Mouse (Mus musculus): ENCODE measurements around the gene Olfr689. TPM values are rescaled to one million over a fixed set of nuclear protein-coding genes. Genes with fewer than 3 reads are reported as not detected.
"Not testable (repeated sequence)": the region's sequence is repeated elsewhere in the genome, so short reads cannot be mapped to it uniquely, and the experiment has no call there.

Olfr689 gene
- 0.18 TPM in 2 replicates for polyA plus RNA-seq (2014; fragmentation: Nextera tagmentation; extraction: Ambion mirVana)

DNA sequence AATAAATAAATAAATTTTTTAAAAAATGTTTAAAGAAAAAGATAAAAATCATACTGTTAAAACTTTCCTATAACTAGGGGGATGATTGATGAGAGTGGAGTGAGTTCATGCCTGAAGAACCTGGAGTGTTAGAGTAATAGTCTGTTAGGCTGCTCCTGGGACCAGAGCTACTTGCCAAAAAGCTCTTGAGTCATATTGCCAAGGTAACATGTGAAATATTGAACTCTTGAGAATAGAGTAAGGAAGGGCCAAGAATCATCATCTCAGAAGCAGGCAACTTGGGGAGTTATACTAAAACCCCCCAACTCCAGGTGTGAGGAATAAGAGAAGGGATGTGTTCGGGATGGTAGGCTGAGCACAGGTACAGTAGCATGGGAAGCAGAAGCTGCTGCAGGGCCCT, at the start of gene Olfr689:
Olfr689 (plus strand) TSS at position 301 of the 400 bp plus-strand sequence.
- H3K36me3 ChIP-seq (ENCODE audit: control insufficient read depth, insufficient read depth, low read length): no peaks in the 10 kb centered on the region
- ATAC-seq (ENCODE audit: low read depth) (no peak), DNase-seq (ENCODE audit: low spot score) (no peak)
- no peak within 1 kb of the TSS for H3K27ac ChIP-seq (replicated peaks; ENCODE audit: low read depth, low read length)
- no peaks in the 10 kb centered on the region for H3K27me3 ChIP-seq (replicated peaks; ENCODE audit: control insufficient read depth, insufficient read depth, low read length)
- no peak within 1 kb of the TSS for H3K9ac ChIP-seq (ENCODE audit: low read depth, low read length)
- 0 out of 2 replicates have a peak, but pooled peaks cover 4% of the 10 kb centered on the region for H3K9me3 ChIP-seq (ENCODE audit: control insufficient read depth, low read length)
- H3K4me3 ChIP-seq (ENCODE audit: low read depth, low read length): no peak within 1 kb of the TSS
- 82% methylated on average over 1 of the region's 1 CpGs for WGBS
- no peak within 1 kb of the TSS for H3K4me2 ChIP-seq (ENCODE audit: low read depth, low read length)
- no peaks in the 10 kb centered on the region for H3K4me1 ChIP-seq (ENCODE audit: control insufficient read depth, insufficient read depth, low read length)

DNA sequence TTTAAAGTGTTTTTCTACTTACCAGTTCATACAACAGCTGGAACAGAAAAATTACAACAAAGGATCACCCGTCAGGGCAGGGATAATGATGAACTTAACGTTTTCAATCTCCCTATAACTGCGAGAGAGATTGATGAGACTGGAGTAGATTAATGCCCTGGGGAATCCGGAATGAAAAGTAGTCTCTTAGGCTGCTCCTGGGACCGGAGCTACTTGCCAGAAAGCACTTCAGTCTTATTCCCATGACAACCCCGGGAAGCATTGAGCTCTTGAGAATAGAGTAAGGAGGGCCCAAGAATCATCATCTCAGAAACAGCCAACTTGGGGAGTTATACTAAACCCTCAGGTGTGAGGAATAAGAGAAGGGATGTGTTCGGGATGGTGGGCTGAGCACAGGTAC, 38.5 kb upstream of the Olfr689 start:
- H3K9ac ChIP-seq (ENCODE audit: low read depth, low read length): no peak overlapping the region
- no peaks in the 10 kb centered on the region for H3K9me3 ChIP-seq (ENCODE audit: control insufficient read depth, low read length)
- no peaks in the 10 kb centered on the region for H3K27me3 ChIP-seq (replicated peaks; ENCODE audit: control insufficient read depth, insufficient read depth, low read length)
- DNase-seq (ENCODE audit: low spot score): peak; percentile 16
- no peaks in the 10 kb centered on the region for H3K4me1 ChIP-seq (ENCODE audit: control insufficient read depth, insufficient read depth, low read length)
- no peak overlapping the region for H3K4me3 ChIP-seq (ENCODE audit: low read depth, low read length)
- WGBS: 63% methylated on average over 7 of the region's 7 CpGs
- no peak overlapping the region for H3K4me2 ChIP-seq (ENCODE audit: low read depth, low read length)
- ATAC-seq (ENCODE audit: low read depth): no peak
- H3K27ac ChIP-seq (replicated peaks; ENCODE audit: low read depth, low read length): no peak overlapping the region
- H3K36me3 ChIP-seq (ENCODE audit: control insufficient read depth, insufficient read depth, low read length): no peaks in the 10 kb centered on the region

DNA sequence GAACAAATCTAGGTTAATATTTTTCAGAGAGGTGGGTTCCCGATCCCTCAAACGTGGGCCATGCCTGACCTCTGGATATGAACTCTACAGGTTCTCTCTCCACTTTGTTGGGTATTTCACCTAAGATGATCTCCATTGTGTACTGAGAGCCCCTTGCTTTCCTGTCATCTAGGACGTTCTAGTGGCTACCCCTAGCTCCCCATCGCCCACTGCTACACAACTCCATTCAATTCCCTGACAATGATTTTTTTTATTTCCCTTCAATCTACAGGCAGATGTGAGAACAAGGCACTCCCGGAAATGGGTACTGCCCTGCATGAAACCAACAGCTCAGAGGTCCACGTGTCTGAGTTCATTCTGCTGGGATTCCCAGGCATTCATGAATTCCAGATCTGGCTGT, 23.2 kb upstream of the Olfr689 start, which contains the start of gene Olfr688:
Olfr688 (plus strand) TSS at position 301 of the 400 bp plus-strand sequence.
- no peak within 1 kb of the TSS for H3K9ac ChIP-seq (ENCODE audit: low read depth, low read length)
- ATAC-seq (ENCODE audit: low read depth) (no peak), DNase-seq (ENCODE audit: low spot score) (no peak)
- no peak within 1 kb of the TSS for H3K27ac ChIP-seq (replicated peaks; ENCODE audit: low read depth, low read length)
- no peaks in the 10 kb centered on the region for H3K36me3 ChIP-seq (ENCODE audit: control insufficient read depth, insufficient read depth, low read length)
- no peaks in the 10 kb centered on the region for H3K4me1 ChIP-seq (ENCODE audit: control insufficient read depth, insufficient read depth, low read length)
- WGBS: 69% methylated on average over 6 of the region's 6 CpGs
- no peaks in the 10 kb centered on the region for H3K27me3 ChIP-seq (replicated peaks; ENCODE audit: control insufficient read depth, insufficient read depth, low read length)
- no peak within 1 kb of the TSS for H3K4me2 ChIP-seq (ENCODE audit: low read depth, low read length)
- no peaks in the 10 kb centered on the region for H3K9me3 ChIP-seq (ENCODE audit: control insufficient read depth, low read length)
- H3K4me3 ChIP-seq (ENCODE audit: low read depth, low read length): no peak within 1 kb of the TSS

DNA sequence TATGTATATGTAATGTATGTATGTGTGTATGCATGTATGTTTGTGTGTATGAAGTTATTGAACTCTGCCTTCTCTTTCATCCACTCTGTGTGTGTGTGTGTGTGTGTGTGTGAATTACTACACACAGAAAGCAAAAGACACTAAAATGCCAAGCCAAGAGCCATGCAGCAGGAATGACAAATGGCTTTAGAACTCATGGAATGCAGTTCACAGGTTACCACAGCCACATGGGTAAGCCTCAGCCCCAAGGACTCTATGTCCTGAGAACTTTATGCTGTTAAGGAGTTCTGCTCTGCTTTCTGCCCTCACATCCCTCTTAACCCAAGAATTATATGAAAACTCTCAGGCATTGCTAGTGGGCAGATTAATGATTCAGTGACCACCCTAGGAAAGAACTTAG, 20.9 kb upstream of the Olfr689 start:
- no peak overlapping the region for H3K4me3 ChIP-seq (ENCODE audit: low read depth, low read length)
- no peak overlapping the region for H3K27ac ChIP-seq (replicated peaks; ENCODE audit: low read depth, low read length)
- no peak for ATAC-seq (ENCODE audit: low read depth)
- no peaks in the 10 kb centered on the region for H3K27me3 ChIP-seq (replicated peaks; ENCODE audit: control insufficient read depth, insufficient read depth, low read length)
- no peaks in the 10 kb centered on the region for H3K9me3 ChIP-seq (ENCODE audit: control insufficient read depth, low read length)
- no peak for DNase-seq (ENCODE audit: low spot score)
- no peaks in the 10 kb centered on the region for H3K4me1 ChIP-seq (ENCODE audit: control insufficient read depth, insufficient read depth, low read length)
- no peaks in the 10 kb centered on the region for H3K36me3 ChIP-seq (ENCODE audit: control insufficient read depth, insufficient read depth, low read length)
- H3K4me2 ChIP-seq (ENCODE audit: low read depth, low read length): no peak overlapping the region
- H3K9ac ChIP-seq (ENCODE audit: low read depth, low read length): no peak overlapping the region

DNA sequence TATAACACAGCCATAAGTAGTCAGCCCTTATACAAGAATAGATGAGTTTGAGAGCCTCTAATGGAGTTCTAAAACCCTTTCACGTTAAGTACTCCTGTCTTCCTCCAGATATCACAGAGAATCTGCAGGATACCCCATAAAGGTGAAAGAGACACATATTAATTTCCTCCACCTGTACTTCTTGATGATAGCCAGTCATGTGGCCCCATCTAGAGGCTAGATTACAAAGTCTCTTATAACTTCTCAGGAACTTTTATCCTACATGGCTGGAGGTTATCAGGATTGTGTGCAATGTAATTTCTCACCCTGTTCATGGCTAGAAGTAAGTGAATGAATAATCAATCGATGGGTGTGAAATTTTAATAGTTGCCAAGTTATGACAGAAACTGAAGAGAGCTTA, 14.3 kb downstream of the Olfr689 start:
- no peak overlapping the region for H3K27ac ChIP-seq (replicated peaks; ENCODE audit: low read depth, low read length)
- no peaks in the 10 kb centered on the region for H3K27me3 ChIP-seq (replicated peaks; ENCODE audit: control insufficient read depth, insufficient read depth, low read length)
- H3K4me3 ChIP-seq (ENCODE audit: low read depth, low read length): no peak overlapping the region
- H3K36me3 ChIP-seq (ENCODE audit: control insufficient read depth, insufficient read depth, low read length): no peaks in the 10 kb centered on the region
- no peak overlapping the region for H3K4me2 ChIP-seq (ENCODE audit: low read depth, low read length)
- ATAC-seq (ENCODE audit: low read depth) (no peak), DNase-seq (ENCODE audit: low spot score) (no peak)
- WGBS: 64% methylated on average over 2 of the region's 2 CpGs
- H3K9ac ChIP-seq (ENCODE audit: low read depth, low read length): no peak overlapping the region
- no peaks in the 10 kb centered on the region for H3K4me1 ChIP-seq (ENCODE audit: control insufficient read depth, insufficient read depth, low read length)
- no peaks in the 10 kb centered on the region for H3K9me3 ChIP-seq (ENCODE audit: control insufficient read depth, low read length)

DNA sequence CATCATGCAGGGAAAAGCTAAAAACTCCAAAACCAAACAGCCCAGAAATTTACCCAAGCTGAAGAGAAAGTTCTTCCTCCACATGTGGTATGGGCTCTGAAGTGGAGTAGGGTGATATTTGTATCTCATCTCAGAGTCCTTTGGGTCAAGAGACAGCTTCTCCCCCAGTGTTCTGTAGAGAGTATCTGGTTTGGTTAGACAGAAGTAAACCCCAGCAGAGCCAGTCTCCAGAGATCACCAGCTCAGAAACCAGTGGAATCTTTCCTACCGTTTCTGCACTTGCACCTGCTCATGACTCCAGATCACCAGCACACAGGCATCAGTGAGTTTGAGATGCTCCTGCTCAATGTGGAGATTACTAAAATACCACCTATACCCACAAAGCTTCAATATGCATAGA, 23.0 kb downstream of the Olfr689 start, which contains the start of gene Olfr690:
Olfr690 (minus strand) TSS at position 101 of the 400 bp plus-strand sequence.
- WGBS: 64% methylated on average over 1 of the region's 1 CpGs
- ATAC-seq (ENCODE audit: low read depth) (no peak), DNase-seq (ENCODE audit: low spot score) (no peak)
- no peak within 1 kb of the TSS for H3K4me2 ChIP-seq (ENCODE audit: low read depth, low read length)
- no peak within 1 kb of the TSS for H3K27ac ChIP-seq (replicated peaks; ENCODE audit: low read depth, low read length)
- H3K4me3 ChIP-seq (ENCODE audit: low read depth, low read length): no peak within 1 kb of the TSS
- H3K27me3 ChIP-seq (replicated peaks; ENCODE audit: control insufficient read depth, insufficient read depth, low read length): no peaks in the 10 kb centered on the region
- H3K36me3 ChIP-seq (ENCODE audit: control insufficient read depth, insufficient read depth, low read length): no peaks in the 10 kb centered on the region
- no peaks in the 10 kb centered on the region for H3K9me3 ChIP-seq (ENCODE audit: control insufficient read depth, low read length)
- H3K9ac ChIP-seq (ENCODE audit: low read depth, low read length): no peak within 1 kb of the TSS
- no peaks in the 10 kb centered on the region for H3K4me1 ChIP-seq (ENCODE audit: control insufficient read depth, insufficient read depth, low read length)

DNA sequence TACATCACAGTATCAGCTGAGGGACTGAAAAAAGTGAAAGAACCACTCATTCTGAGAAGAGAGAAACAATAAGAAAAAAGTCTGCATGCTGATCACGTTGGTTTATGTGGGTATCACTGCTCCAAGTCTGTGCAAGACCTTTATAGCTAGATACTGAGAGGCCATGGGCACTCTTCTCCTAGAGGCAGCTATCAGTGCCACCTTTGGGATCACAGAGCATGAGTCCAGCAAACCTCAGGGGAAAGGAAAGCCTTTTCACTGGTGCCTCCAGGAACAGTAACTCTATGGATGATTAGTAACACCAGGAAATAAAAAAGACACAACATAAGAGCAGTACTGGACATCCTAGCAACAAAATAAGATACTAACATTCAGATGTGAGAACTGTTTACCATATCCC, 31.2 kb downstream of the Olfr689 start, which contains the start of gene Olfr691:
Olfr691 (minus strand) TSS at position 101 of the 400 bp plus-strand sequence.
- H3K36me3 ChIP-seq (ENCODE audit: control insufficient read depth, insufficient read depth, low read length): no peaks in the 10 kb centered on the region
- no peaks in the 10 kb centered on the region for H3K9me3 ChIP-seq (ENCODE audit: control insufficient read depth, low read length)
- H3K4me1 ChIP-seq (ENCODE audit: control insufficient read depth, insufficient read depth, low read length): no peaks in the 10 kb centered on the region
- H3K27ac ChIP-seq (replicated peaks; ENCODE audit: low read depth, low read length): no peak within 1 kb of the TSS
- H3K4me3 ChIP-seq (ENCODE audit: low read depth, low read length): no peak within 1 kb of the TSS
- no peak within 1 kb of the TSS for H3K9ac ChIP-seq (ENCODE audit: low read depth, low read length)
- WGBS: 66% methylated on average over 1 of the region's 1 CpGs
- no peaks in the 10 kb centered on the region for H3K27me3 ChIP-seq (replicated peaks; ENCODE audit: control insufficient read depth, insufficient read depth, low read length)
- no peak for DNase-seq (ENCODE audit: low spot score)
- ATAC-seq (ENCODE audit: low read depth): no peak
- H3K4me2 ChIP-seq (ENCODE audit: low read depth, low read length): no peak within 1 kb of the TSS

DNA sequence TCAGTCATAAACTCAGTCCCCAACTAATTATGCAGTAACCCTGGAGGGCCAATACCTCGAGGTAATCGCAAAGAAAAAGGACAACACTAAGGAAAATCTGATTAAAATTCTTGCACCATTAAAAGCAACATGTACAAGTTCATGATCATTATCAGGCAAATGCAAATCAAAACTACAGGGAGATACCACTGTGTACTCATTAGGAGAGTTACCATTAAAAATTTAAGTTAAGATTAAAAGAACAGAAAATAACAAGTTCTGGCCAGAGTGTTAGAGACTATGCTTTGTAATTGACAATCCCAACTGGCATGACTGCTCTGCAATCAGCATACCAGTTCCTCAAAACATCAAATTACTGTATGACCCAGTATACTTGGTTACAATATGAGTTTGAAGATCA, 31.8 kb downstream of the Olfr689 start:
- no peaks in the 10 kb centered on the region for H3K27me3 ChIP-seq (replicated peaks; ENCODE audit: control insufficient read depth, insufficient read depth, low read length)
- no peak overlapping the region for H3K27ac ChIP-seq (replicated peaks; ENCODE audit: low read depth, low read length)
- H3K4me3 ChIP-seq (ENCODE audit: low read depth, low read length): no peak overlapping the region
- 77% methylated on average over 2 of the region's 2 CpGs for WGBS
- no peak overlapping the region for H3K9ac ChIP-seq (ENCODE audit: low read depth, low read length)
- H3K4me1 ChIP-seq (ENCODE audit: control insufficient read depth, insufficient read depth, low read length): no peaks in the 10 kb centered on the region
- no peak for ATAC-seq (ENCODE audit: low read depth)
- H3K4me2 ChIP-seq (ENCODE audit: low read depth, low read length): no peak overlapping the region
- no peak for DNase-seq (ENCODE audit: low spot score)
- no peaks in the 10 kb centered on the region for H3K36me3 ChIP-seq (ENCODE audit: control insufficient read depth, insufficient read depth, low read length)
- H3K9me3 ChIP-seq (ENCODE audit: control insufficient read depth, low read length): no peaks in the 10 kb centered on the region

DNA sequence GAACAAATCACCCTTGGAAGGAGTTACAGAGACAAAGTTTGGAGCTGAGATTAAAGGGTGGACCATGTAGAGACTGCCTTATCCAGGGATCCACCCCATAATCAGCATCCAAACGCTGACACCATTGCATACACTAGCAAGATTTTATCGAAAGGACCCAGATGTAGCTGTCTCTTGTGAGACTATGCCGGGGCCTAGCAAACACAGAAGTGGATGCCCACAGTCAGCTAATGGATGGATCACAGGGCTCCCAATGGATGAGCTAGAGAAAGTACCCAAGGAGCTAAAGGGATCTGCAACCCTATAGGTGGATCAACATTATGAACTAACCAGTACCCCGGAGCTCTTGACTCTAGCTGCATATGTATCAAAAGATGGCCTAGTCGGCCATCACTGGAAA, 45.1 kb downstream of the Olfr689 start:
- H3K4me3 ChIP-seq (ENCODE audit: low read depth, low read length); H3K4me2 ChIP-seq (ENCODE audit: low read depth, low read length); H3K36me3 ChIP-seq (ENCODE audit: control insufficient read depth, insufficient read depth, low read length); H3K27ac ChIP-seq (replicated peaks; ENCODE audit: low read depth, low read length); H3K4me1 ChIP-seq (ENCODE audit: control insufficient read depth, insufficient read depth, low read length); H3K9ac ChIP-seq (ENCODE audit: low read depth, low read length); H3K9me3 ChIP-seq (ENCODE audit: control insufficient read depth, low read length); DNase-seq (ENCODE audit: low spot score); H3K27me3 ChIP-seq (replicated peaks; ENCODE audit: control insufficient read depth, insufficient read depth, low read length); ATAC-seq (ENCODE audit: low read depth): not testable (repeated sequence)
- no CpG with 5 or more reads among the region's 5 CpGs for WGBS
